Mouse (Mus musculus): ENCODE results near the gene Chac2. TPM values are rescaled to one million over a fixed set of nuclear protein-coding genes. Genes with fewer than 3 reads are reported as not detected.
A peak's percentile ranks its signal among the peaks of the same experiment; 100 is the strongest.

Gene Chac2
- polyA plus RNA-seq, 2 experiments: 25.3 to 84.8 TPM

DNA sequence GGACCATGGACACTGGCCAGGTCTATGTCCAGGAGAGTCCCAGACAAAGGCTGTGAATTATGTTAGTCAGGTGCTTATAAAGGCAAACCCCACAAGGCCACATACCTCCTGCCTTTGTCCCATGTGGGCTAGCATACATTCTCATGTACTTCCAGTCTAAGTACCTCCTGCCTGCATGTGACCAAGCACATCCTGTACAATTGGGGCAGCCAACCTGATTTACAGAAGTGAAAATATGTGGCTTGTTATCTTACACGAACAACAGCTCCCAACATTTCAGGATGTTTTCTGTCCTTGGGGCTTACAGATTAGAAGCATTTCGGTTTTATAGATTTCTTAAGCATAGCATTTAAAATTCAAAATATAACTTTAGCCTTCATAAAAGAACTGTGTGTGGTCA lies 13.9 kb upstream of the Chac2 start:
- no peak for ATAC-seq (ENCODE audit: insufficient read depth)

DNA sequence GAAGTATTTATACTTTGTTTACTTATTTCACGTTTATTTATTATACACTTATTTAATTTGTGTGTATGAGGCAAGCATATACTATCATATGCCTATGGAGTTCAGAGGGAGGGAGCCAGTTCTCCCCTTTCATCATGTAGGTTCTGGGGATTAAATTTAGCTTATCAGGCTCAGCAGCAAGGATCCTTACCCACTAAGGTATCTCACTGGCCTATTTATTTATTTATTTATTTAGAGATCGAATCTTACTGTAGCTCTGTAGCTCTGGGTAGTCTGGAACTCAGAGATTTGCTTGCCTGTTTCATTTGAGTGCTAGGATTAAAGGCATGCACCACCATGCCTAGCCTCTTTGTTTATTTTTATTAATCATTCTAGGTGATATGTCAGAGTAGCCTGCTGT lies 12.6 kb upstream of the Chac2 start:
- Histone ChIP-seq H3K4me1 (replicated peaks; ENCODE audit: control insufficient read depth in 2 of 2, insufficient read depth in 2 of 2, low read length in 1 of 2) (peaks cover 45% of the 10 kb centered on the region in 2 experiments), H3K36me3 (replicated peaks; ENCODE audit: control insufficient read depth, insufficient read depth, low read depth) (peaks cover 2% of the 10 kb centered on the region; the same call in 1 of the 2 replicates), H3K4me2 (ENCODE audit: low read depth) (peak overlapping the region; percentile 51), H3K4me3 (ENCODE audit: insufficient read depth in 1 of 2, low read depth in 2 of 2, low read length in 2 of 2) (no peak overlapping the region), H3K9ac (replicated peaks) (peak overlapping the region; percentile 45), H3K27ac (peak overlapping the region; percentile 81), H3K27me3 (ENCODE audit: control insufficient read depth, insufficient read depth, low read length) (no peaks in the 10 kb centered on the region), H3K9me3 (ENCODE audit: control insufficient read depth, low read length) (no peaks in the 10 kb centered on the region)
- no peak for TF ChIP-seq EP300 (IDR thresholded peaks at IDR 0.05; ENCODE audit: low read depth)
- TF ChIP-seq CTCF (IDR thresholded peaks at IDR 0.05; ENCODE audit: low read depth): no peak
- 29% methylated on average over 2 of the region's 2 CpGs for WGBS (ENCODE audit: insufficient replicate concordance)
- DNase-seq (ENCODE audit: low read depth in 3 of 3, low spot score in 3 of 3): peak in 2 of 3 experiments; percentile 47 to 51
- peak; percentile 45 for ATAC-seq (ENCODE audit: insufficient read depth)

More for the DNA sequence above, 13.9 kb upstream of the Chac2 start:
- H3K9me3 ChIP-seq (ENCODE audit: control insufficient read depth, low read length): no peaks in the 10 kb centered on the region
- peaks cover 45% of the 10 kb centered on the region in 2 experiments for H3K4me1 ChIP-seq (replicated peaks; ENCODE audit: control insufficient read depth in 2 of 2, insufficient read depth in 2 of 2, low read length in 1 of 2)
- no peak overlapping the region for H3K4me3 ChIP-seq (ENCODE audit: insufficient read depth in 1 of 2, low read depth in 2 of 2, low read length in 2 of 2)
- peak in 2 of 3 experiments; percentile 65 to 68 for DNase-seq (ENCODE audit: low read depth in 3 of 3, low spot score in 3 of 3)
- peaks cover 2% of the 10 kb centered on the region; the same call in 1 of the 2 replicates for H3K36me3 ChIP-seq (replicated peaks; ENCODE audit: control insufficient read depth, insufficient read depth, low read depth)
- peak overlapping the region; percentile 16; the same call in 1 of the 2 replicates for H3K9ac ChIP-seq (replicated peaks)
- H3K27me3 ChIP-seq (ENCODE audit: control insufficient read depth, insufficient read depth, low read length): no peaks in the 10 kb centered on the region
- TF ChIP-seq CTCF (IDR thresholded peaks at IDR 0.05; ENCODE audit: low read depth): no peak
- peak; percentile 63; the same call in 1 of the 2 replicates for TF ChIP-seq EP300 (IDR thresholded peaks at IDR 0.05; ENCODE audit: low read depth)
- WGBS (ENCODE audit: insufficient replicate concordance): 12% methylated on average over 2 of the region's 2 CpGs
- peak overlapping the region; percentile 79 for H3K27ac ChIP-seq
- peak overlapping the region; percentile 8 for H3K4me2 ChIP-seq (ENCODE audit: low read depth)

DNA sequence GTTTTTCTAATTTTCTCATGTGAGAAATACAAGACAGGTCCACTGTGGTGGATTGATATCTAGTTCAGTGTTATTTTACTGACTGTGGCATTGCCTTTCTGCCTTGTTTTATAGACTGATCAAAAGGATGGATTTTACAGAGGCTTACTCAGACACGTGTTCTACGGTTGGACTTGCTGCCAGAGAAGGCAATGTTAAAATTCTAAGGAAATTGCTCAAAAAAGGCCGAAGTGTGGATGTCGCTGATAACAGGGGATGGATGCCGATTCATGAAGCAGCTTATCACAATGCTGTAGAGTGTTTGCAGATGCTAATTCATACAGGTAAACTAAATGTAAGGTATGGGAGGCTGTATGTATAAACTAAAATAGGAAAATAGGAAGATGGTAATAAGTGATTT lies 12.0 kb upstream of the Chac2 start:
- no peak for TF ChIP-seq CTCF (IDR thresholded peaks at IDR 0.05; ENCODE audit: low read depth)
- TF ChIP-seq EP300 (IDR thresholded peaks at IDR 0.05; ENCODE audit: low read depth): peak; percentile 86
- Histone ChIP-seq H3K27ac (peak overlapping the region; percentile 89), H3K9ac (replicated peaks) (peak overlapping the region; percentile 6; the same call in 1 of the 2 replicates), H3K4me1 (replicated peaks; ENCODE audit: control insufficient read depth in 2 of 2, insufficient read depth in 2 of 2, low read length in 1 of 2) (peaks cover 45% of the 10 kb centered on the region in 2 experiments), H3K9me3 (ENCODE audit: control insufficient read depth, low read length) (no peaks in the 10 kb centered on the region), H3K27me3 (ENCODE audit: control insufficient read depth, insufficient read depth, low read length) (no peaks in the 10 kb centered on the region), H3K4me3 (ENCODE audit: insufficient read depth in 1 of 2, low read depth in 2 of 2, low read length in 2 of 2) (no peak overlapping the region), H3K36me3 (replicated peaks; ENCODE audit: control insufficient read depth, insufficient read depth, low read depth) (peaks cover 2% of the 10 kb centered on the region; the same call in 1 of the 2 replicates), H3K4me2 (ENCODE audit: low read depth) (peak overlapping the region; percentile 36)
- ATAC-seq (ENCODE audit: insufficient read depth): peak; percentile 61; the same call in 1 of the 2 replicates
- WGBS (ENCODE audit: insufficient replicate concordance): 21% methylated on average over 5 of the region's 5 CpGs
- peak; percentile 55 to 74 (median 72) for DNase-seq (ENCODE audit: low read depth in 3 of 3, low spot score in 3 of 3)

DNA sequence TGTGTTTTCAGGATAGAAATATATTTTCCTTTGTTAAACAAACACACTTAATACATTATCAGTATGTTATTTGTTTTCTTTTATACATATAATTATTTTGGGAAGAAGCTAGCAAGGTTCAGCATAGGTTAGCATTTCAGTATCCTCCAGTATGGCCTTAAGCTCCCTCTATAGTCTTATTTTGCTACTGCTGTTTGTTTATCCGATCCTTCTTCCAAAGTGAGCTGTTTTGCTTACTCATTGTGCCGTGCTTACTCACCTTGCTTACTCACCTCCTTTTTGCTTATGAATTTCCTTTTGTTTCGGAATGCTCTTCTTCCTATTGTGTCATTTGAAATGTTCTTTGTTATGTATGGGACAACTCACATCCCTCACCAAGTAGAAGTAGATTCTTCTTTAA lies 10.5 kb upstream of the Chac2 start:
- Histone ChIP-seq H3K4me2 (ENCODE audit: low read depth) (no peak overlapping the region), H3K9ac (replicated peaks) (no peak overlapping the region), H3K27ac (no peak overlapping the region), H3K4me3 (ENCODE audit: insufficient read depth in 1 of 2, low read depth in 2 of 2, low read length in 2 of 2) (no peak overlapping the region), H3K36me3 (replicated peaks; ENCODE audit: control insufficient read depth, insufficient read depth, low read depth) (peaks cover 2% of the 10 kb centered on the region; the same call in 1 of the 2 replicates), H3K27me3 (ENCODE audit: control insufficient read depth, insufficient read depth, low read length) (no peaks in the 10 kb centered on the region), H3K9me3 (ENCODE audit: control insufficient read depth, low read length) (no peaks in the 10 kb centered on the region), H3K4me1 (replicated peaks; ENCODE audit: control insufficient read depth in 2 of 2, insufficient read depth in 2 of 2, low read length in 1 of 2) (peaks cover 35 to 36% of the 10 kb centered on the region in 2 experiments)
- DNase-seq (ENCODE audit: low read depth in 3 of 3, low spot score in 3 of 3) (peak; percentile 74 to 79 (median 78)), ATAC-seq (ENCODE audit: insufficient read depth) (peak; percentile 55)
- TF ChIP-seq CTCF (IDR thresholded peaks at IDR 0.05; ENCODE audit: low read depth) (peak; percentile 59), EP300 (IDR thresholded peaks at IDR 0.05; ENCODE audit: low read depth) (peak; percentile 77)
- 56% methylated on average over 3 of the region's 3 CpGs for WGBS (ENCODE audit: insufficient replicate concordance)

DNA sequence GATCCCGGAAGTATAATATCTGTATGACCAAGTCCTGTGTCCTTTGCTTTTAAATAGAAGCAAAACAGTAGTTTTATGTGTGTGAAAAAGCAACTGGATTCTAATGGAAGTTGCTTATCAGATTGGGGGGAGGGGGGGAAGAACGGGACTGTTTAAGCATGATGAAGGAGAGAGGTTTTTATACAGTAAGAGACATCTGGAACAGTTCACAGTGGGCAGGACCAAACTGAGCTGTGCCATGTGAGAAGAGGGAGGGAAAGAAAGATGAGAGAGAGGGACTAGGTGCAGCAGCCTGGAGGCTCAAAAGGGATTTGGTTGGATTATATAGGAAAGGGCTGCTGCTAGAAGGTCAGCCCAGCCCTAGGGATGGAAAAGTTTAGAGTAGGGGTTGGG lies 471 bp upstream of the Chac2 start:
- WGBS (ENCODE audit: insufficient replicate concordance): 1% methylated on average over 2 of the region's 2 CpGs
- TF ChIP-seq EP300 (IDR thresholded peaks at IDR 0.05; ENCODE audit: low read depth): no peak
- TF ChIP-seq CTCF (IDR thresholded peaks at IDR 0.05; ENCODE audit: low read depth): no peak
- H3K27ac ChIP-seq: peak overlapping the region; percentile 79
- H3K9me3 ChIP-seq (ENCODE audit: control insufficient read depth, low read length): no peaks in the 10 kb centered on the region
- DNase-seq (ENCODE audit: low read depth in 3 of 3, low spot score in 3 of 3): no peak
- H3K4me3 ChIP-seq (ENCODE audit: insufficient read depth in 1 of 2, low read depth in 2 of 2, low read length in 2 of 2): peak overlapping the region; percentile 69 to 100
- peaks cover 0 to 6% of the 10 kb centered on the region in 2 experiments; a peak in 2 of 4 replicates for H3K4me1 ChIP-seq (replicated peaks; ENCODE audit: control insufficient read depth in 2 of 2, insufficient read depth in 2 of 2, low read length in 1 of 2)
- H3K36me3 ChIP-seq (replicated peaks; ENCODE audit: control insufficient read depth, insufficient read depth, low read depth): peaks cover 6% of the 10 kb centered on the region
- H3K9ac ChIP-seq (replicated peaks): peak overlapping the region; percentile 95
- H3K27me3 ChIP-seq (ENCODE audit: control insufficient read depth, insufficient read depth, low read length): no peaks in the 10 kb centered on the region
- H3K4me2 ChIP-seq (ENCODE audit: low read depth): peak overlapping the region; percentile 83
- ATAC-seq (ENCODE audit: insufficient read depth): peak; percentile 67

Data from liver, embryonic 14.5 days (tissue).